Mouse (Mus musculus): ENCODE results near the gene Adprh.

Adprh gene

DNA sequence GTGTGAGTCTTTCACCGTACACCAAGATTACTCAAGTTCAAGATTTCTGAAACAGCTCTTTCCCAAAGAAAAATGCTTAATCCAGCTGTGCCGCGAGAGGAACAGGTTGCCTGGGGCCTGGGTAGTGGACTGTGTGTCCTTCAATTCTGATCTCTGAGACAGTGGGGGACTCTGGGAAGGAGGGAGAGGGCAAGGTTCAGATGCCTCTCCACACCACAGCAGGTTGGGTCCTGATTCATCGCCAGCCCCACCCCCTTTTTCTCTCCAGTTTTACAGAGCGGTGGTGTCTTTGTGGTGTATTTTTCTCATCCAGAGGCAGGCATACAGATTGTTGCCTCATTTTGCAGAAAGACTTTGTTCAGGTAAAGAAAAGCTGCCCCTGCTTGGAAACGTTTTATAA is 54.2 kb downstream of the Adprh start:
- no peak for DNase-seq (ENCODE audit: low read depth, low spot score)

DNA sequence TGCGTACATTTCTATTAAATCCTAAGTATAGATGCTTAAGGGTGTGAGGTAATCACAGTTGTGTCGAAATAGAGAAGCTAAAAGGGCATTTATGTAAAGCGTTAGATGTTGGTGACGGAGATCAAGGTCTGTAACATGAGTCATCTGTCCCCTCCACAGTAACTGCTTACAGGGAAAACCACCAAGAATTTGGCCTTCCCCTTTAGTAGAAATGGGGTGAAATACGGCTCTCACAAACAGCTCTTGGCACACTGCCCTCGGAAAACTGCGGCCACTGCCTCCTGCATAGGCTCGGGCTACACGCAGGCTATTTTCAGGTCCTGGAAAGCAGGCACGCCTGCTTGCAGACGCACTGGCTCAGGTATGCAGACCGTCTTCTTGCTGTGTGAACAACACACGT is 56.3 kb downstream of the Adprh start:
- DNase-seq (ENCODE audit: low read depth, low spot score), result no peak

DNA sequence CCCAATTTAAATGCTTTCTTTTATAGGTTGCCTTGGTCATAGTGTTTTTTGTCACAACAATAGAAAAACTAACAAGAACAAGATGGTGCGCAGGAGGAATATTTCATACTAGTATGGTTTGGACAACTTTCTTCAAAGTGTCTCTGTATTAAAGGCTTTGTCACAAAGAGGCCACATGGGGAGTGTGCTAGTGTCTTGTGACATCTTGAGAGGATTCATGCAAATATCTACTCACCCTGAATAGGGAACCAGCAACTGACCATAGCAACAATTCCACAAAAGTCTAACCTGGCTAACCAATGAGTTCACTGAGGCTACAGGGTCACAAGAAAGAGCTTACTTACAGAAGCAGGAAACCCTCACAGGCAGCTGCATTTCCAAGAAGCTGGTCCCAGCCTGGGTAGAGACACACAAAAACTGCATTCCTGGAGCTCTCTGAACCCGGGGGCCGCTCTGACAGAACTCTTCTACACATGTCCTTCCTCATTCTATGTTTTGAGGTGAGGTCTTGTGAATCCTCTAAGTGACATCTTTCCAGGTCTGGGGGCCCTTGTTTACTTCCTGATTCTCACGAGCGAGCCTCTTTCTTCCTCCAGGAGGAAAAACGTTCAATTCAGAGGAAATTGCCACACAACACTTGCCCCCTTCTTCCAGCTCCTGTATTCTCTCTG is 57.3 kb downstream of the Adprh start:
- no peak for DNase-seq (ENCODE audit: low read depth, low spot score)

DNA sequence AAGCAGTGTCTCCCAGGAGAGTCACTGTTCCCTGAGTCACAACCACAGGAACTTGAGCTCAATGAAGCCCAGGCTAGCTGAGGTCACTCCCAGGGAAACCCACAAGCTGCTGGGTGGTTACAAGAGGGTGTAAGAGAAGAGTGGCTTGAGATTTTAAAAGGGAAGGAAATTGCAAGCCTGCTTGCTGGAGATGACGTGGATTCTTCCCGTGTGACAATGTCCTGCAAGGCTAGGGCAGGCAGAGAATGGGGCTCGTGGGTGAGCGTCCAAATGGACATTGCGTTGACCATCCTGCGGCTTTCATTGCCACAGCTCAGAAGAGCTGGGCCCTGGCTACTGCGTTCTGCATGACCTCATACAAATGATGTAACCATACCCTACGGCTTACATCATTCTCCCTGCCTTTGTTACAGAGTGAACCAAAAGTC is 58.3 kb downstream of the Adprh start:
- no peak for DNase-seq (ENCODE audit: low read depth, low spot score)
